Mouse (Mus musculus) lung, adult 2 months (tissue): Measurements from ENCODE around the gene Tmem259.

Experiments used
- CTCF ChIP-seq: fragments of 200-500 bp; IDR thresholded peaks from 2 replicates; pipeline ENCODE4 v1.5.1; 2011; ENCODE audit warnings: mild to moderate bottlenecking, low read length, control low read depth; ENCODE audit not compliant: insufficient read depth
- POLR2A ChIP-seq: fragments of 200-500 bp; IDR thresholded peaks from 2 replicates; pipeline ENCODE4 v1.6.1; 2011; ENCODE audit warnings: low read depth, mild to moderate bottlenecking, control low read depth, low read length, borderline replicate concordance; ENCODE audit errors: extremely low read depth

DNA sequence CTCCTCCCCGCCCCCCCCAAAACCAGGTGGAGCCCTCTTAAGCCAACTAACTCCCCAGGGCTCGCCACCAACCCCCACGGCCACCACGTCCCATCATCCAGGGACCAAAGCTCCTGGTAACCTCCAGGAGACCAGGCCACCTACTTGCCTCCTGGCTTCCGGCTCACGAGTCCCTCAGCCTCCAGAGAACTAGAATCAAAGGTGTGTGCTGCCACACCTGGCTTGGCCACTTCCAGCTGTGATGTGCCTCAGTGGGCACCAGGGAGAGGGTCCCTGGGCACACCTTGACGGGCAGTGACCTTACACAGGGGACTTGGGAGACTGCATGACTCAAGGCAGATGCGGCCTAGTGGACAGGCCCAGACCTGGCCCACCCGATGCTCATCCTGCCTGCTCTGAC is 28.4 kb downstream of the Tmem259 start:
- TF ChIP-seq POLR2A (no peak), CTCF (no peak)
